Mouse (Mus musculus) stomach, embryonic 14.5 days (tissue): ENCODE data around the gene Arnt2. TPM values are rescaled to one million over a fixed set of nuclear protein-coding genes. Genes with fewer than 3 reads are reported as not detected.

ENCODE experiments used
- ATAC-seq: fragments of 200-750 bp; cut with Nextera tagmentation; 2 replicates; pipeline ENCODE4 v1.8.0; 2017; ENCODE audit warnings: low read depth, moderate TSS enrichment; ENCODE audit not compliant: insufficient number of reproducible peaks, insufficient read depth, low FRiP score
- H3K27ac ChIP-seq: fragments of 300-500 bp; sonication (generic); 2 replicates; pipeline ENCODE4 v1.5.1; 2014; ENCODE audit warnings: mild to moderate bottlenecking, low read length, moderate library complexity, mixed read lengths
- H3K27me3 ChIP-seq: fragments of 300-500 bp; sonication (generic); 2 replicates; pipeline ENCODE4 v1.6.1; 2014; ENCODE audit warnings: low read length, control low read depth, mixed read lengths; ENCODE audit not compliant: control insufficient read depth, insufficient read depth
- H3K36me3 ChIP-seq: fragments of 300-500 bp; sonication (generic); 2 replicates; pipeline ENCODE4 v1.6.1; 2014; ENCODE audit warnings: mild to moderate bottlenecking, control low read depth, low read length, moderate library complexity, mixed read lengths; ENCODE audit not compliant: control insufficient read depth, insufficient read depth
- H3K4me1 ChIP-seq: fragments of 300-500 bp; sonication (generic); 2 replicates; pipeline ENCODE4 v1.6.1; 2014; ENCODE audit warnings: low read length, control low read depth, mixed read lengths; ENCODE audit not compliant: control insufficient read depth, insufficient read depth
- H3K4me2 ChIP-seq: fragments of 300-500 bp; sonication (generic); replicated peaks from 2 replicates; pipeline ENCODE4 v1.6.1; 2014; ENCODE audit warnings: low read depth, low read length, control low read depth
- H3K4me3 ChIP-seq: fragments of 300-500 bp; sonication (generic); 2 replicates; pipeline ENCODE4 v1.5.1; 2014; ENCODE audit warnings: low read depth, low read length, control low read depth
- H3K9ac ChIP-seq: fragments of 300-500 bp; sonication (generic); replicated peaks from 2 replicates; pipeline ENCODE4 v1.6.1; 2014; ENCODE audit warnings: low read depth, mild to moderate bottlenecking, control low read depth, low read length, moderate library complexity, mixed read lengths
- H3K9me3 ChIP-seq: fragments of 300-500 bp; sonication (generic); 2 replicates; pipeline ENCODE4 v1.6.1; 2016; ENCODE audit warnings: low read depth, low read length, control low read depth; ENCODE audit not compliant: control insufficient read depth
- WGBS: fragments of 180-500 bp; shearing (Covaris S2); extraction: QIAGEN DNeasy Blood & Tissue Kit; methylation state at CpG from one replicate; pipeline ENCODE4 v1.1.7; 2014; 5-methylcytosine and 5-hydroxymethylcytosine counted together
- polyA plus RNA-seq: library from polyadenylated mRNA; unstranded; fragments of >200 nt; fragmentation: Nextera tagmentation; extraction: Ambion mirVana; gene quantifications from 2 replicates; pipeline ENCODE4 v1.2.1, GENCODE M21; 2014

The Arnt2 gene
- polyA plus RNA-seq, 1 experiment from 2014 or later = 6.8 TPM

DNA sequence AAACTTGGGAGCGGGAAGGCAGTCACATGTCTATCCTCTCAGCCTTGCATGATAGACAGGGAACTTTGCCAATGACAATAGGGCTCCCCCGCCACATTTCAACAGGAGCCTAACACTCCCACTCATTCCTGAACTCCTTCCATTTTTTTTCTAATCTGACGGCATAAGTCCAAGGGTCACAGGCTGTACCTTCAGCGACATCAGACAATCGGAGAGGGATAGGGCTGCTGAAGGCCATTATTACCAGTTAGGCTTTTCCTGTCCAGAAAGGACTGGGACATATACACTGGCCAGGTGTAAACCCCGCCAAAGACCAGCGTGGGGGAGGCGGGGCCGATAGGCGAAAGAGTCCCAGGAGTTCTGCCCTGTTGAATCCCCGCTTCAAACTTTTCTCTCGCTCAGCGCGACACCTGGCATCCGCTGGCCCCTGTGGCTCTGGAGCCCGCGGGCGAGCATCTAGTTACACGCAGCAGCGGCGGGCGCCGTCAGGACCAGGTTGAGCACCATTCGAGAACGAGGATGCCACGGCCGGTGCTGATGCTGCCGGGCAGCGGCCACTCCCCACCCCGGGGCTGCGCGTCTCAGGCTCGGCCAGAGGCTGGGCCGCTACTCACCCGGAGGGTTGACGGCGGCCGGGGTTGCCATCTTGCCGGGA is 608 bp downstream of the Arnt2 start:
- Histone ChIP-seq H3K27me3 (no peaks in the 10 kb centered on the region), H3K27ac (peak overlapping the region; percentile 44; the same call in 1 of the 2 replicates), H3K4me2 (peak overlapping the region; percentile 77), H3K36me3 (no peaks in the 10 kb centered on the region), H3K4me1 (no peaks in the 10 kb centered on the region), H3K9me3 (no peaks in the 10 kb centered on the region), H3K9ac (peak overlapping the region; percentile 67), H3K4me3 (peak overlapping the region; percentile 67)
- 2% methylated on average over 34 of the region's 39 CpGs for WGBS
- ATAC-seq = peak; percentile 74

GRCm38 (mm10) chr7:84408282-84408681 is 1.7 kb downstream of the Arnt2 start:
- H3K36me3 ChIP-seq = no peaks in the 10 kb centered on the region
- no peak for ATAC-seq
- no peak overlapping the region for H3K4me3 ChIP-seq
- 73% methylated on average over 5 of the region's 5 CpGs for WGBS
- H3K9ac ChIP-seq = no peak overlapping the region
- no peaks in the 10 kb centered on the region for H3K4me1 ChIP-seq
- no peak overlapping the region for H3K27ac ChIP-seq
- H3K4me2 ChIP-seq = no peak overlapping the region
- no peaks in the 10 kb centered on the region for H3K27me3 ChIP-seq
- H3K9me3 ChIP-seq = no peaks in the 10 kb centered on the region

- no peaks in the 10 kb centered on the region for H3K9me3 ChIP-seq
- no peaks in the 10 kb centered on the region for H3K36me3 ChIP-seq
- no peak overlapping the region for H3K4me3 ChIP-seq
- H3K27me3 ChIP-seq = no peaks in the 10 kb centered on the region
- no peak overlapping the region for H3K9ac ChIP-seq
- no peak overlapping the region for H3K4me2 ChIP-seq
- no peaks in the 10 kb centered on the region for H3K4me1 ChIP-seq
- 60% methylated on average over 5 of the region's 5 CpGs for WGBS
- no peak for ATAC-seq
- H3K27ac ChIP-seq = no peak overlapping the region
Observed at GRCm38 (mm10) chr7:84403371-84403770, 6.6 kb downstream of the Arnt2 start.

- WGBS = 71% methylated on average over 9 of the region's 9 CpGs
- Histone ChIP-seq H3K27ac (no peak overlapping the region), H3K4me3 (no peak overlapping the region), H3K4me2 (no peak overlapping the region), H3K36me3 (no peaks in the 10 kb centered on the region), H3K9ac (no peak overlapping the region), H3K4me1 (no peaks in the 10 kb centered on the region), H3K27me3 (no peaks in the 10 kb centered on the region), H3K9me3 (no peaks in the 10 kb centered on the region)
- ATAC-seq = no peak
Observed at GRCm38 (mm10) chr7:84401641-84402455, 8.1 kb downstream of the Arnt2 start.

DNA sequence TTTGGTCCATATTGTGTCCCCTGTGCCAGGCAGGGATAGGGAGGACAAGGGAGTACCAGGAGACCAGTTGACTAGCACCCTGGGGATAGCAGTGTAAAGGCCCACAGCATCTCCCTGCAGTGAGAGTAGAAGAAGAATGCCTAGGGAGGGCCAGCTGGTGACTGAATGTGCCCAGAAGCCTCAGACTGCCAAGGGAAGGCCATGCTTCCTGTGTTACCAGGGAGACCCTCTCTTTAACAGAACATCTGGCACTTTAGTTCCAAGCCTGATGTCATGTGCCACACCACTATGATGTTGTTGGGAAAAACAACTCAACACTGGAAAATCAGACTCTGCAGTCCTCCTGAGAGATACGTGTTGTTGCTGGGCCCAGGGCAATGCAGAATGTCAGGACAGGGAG is 12.7 kb downstream of the Arnt2 start:
- H3K9ac ChIP-seq = no peak overlapping the region
- no peaks in the 10 kb centered on the region for H3K36me3 ChIP-seq
- no peaks in the 10 kb centered on the region for H3K4me1 ChIP-seq
- ATAC-seq = no peak
- no peaks in the 10 kb centered on the region for H3K27me3 ChIP-seq
- H3K9me3 ChIP-seq = no peaks in the 10 kb centered on the region
- H3K4me2 ChIP-seq = no peak overlapping the region
- WGBS = 68% methylated on average over 1 of the region's 1 CpGs
- H3K4me3 ChIP-seq = no peak overlapping the region
- H3K27ac ChIP-seq = no peak overlapping the region

DNA sequence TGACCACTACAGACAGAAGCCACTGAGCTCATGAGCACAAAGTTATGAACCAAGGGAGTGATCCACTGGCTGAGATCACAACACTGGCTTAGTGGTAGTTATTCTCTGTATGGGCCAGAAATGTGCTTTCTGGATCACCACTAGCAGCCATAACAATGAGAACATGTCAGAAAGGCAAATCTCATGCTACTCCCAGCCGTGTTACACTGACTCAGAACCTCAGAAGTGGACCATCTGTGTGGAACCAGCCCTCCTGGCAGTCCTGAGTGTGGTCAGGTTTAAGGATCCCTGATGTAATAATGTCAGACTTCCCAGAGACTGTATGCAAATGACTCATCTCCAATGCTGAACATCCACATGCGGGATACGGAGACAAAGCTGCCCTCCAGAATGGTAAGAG is 13.4 kb downstream of the Arnt2 start:
- H3K4me1 ChIP-seq = no peaks in the 10 kb centered on the region
- H3K27me3 ChIP-seq = no peaks in the 10 kb centered on the region
- no peak overlapping the region for H3K4me2 ChIP-seq
- H3K36me3 ChIP-seq = no peaks in the 10 kb centered on the region
- H3K27ac ChIP-seq = no peak overlapping the region
- ATAC-seq = no peak
- H3K9ac ChIP-seq = no peak overlapping the region
- no peaks in the 10 kb centered on the region for H3K9me3 ChIP-seq
- no peak overlapping the region for H3K4me3 ChIP-seq
- 86% methylated on average over 3 of the region's 3 CpGs for WGBS

DNA sequence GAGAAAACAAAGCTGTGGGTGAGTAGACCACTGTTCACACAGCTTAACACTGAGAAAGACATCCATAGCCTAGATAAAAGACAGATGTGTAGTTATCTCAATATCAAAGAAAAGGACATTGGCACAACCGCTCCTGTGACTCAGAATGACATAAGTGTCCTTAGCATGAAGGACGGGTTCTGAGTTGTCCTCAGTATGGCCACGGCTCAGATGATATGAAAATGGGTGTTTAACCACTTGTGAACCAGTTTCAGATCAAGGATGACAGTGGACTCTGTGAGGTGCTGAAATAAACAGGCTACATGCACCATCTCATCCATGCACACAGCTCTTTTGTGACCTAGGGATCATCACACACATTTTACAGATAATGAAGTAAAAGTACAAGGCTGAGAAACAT is 22.1 kb downstream of the Arnt2 start:
- no peaks in the 10 kb centered on the region for H3K4me1 ChIP-seq
- H3K4me3 ChIP-seq = no peak overlapping the region
- H3K27me3 ChIP-seq = no peaks in the 10 kb centered on the region
- no peak for ATAC-seq
- H3K4me2 ChIP-seq = no peak overlapping the region
- no peak overlapping the region for H3K9ac ChIP-seq
- WGBS = 71% methylated on average over 3 of the region's 3 CpGs
- no peaks in the 10 kb centered on the region for H3K9me3 ChIP-seq
- no peaks in the 10 kb centered on the region for H3K36me3 ChIP-seq
- no peak overlapping the region for H3K27ac ChIP-seq

- no peaks in the 10 kb centered on the region for H3K9me3 ChIP-seq
- H3K4me3 ChIP-seq = no peak overlapping the region
- no peaks in the 10 kb centered on the region for H3K27me3 ChIP-seq
- no peak overlapping the region for H3K27ac ChIP-seq
- no peaks in the 10 kb centered on the region for H3K4me1 ChIP-seq
- 62% methylated on average over 1 of the region's 1 CpGs for WGBS
- H3K9ac ChIP-seq = no peak overlapping the region
- no peak for ATAC-seq
- no peak overlapping the region for H3K4me2 ChIP-seq
- H3K36me3 ChIP-seq = no peaks in the 10 kb centered on the region
Observed at GRCm38 (mm10) chr7:84386472-84386871, 23.5 kb downstream of the Arnt2 start.
